Mouse (Mus musculus): Measurements from ENCODE around the gene Pde6g.
A peak's percentile ranks its signal among the peaks of the same experiment; 100 is the strongest.

Pde6g gene

DNA sequence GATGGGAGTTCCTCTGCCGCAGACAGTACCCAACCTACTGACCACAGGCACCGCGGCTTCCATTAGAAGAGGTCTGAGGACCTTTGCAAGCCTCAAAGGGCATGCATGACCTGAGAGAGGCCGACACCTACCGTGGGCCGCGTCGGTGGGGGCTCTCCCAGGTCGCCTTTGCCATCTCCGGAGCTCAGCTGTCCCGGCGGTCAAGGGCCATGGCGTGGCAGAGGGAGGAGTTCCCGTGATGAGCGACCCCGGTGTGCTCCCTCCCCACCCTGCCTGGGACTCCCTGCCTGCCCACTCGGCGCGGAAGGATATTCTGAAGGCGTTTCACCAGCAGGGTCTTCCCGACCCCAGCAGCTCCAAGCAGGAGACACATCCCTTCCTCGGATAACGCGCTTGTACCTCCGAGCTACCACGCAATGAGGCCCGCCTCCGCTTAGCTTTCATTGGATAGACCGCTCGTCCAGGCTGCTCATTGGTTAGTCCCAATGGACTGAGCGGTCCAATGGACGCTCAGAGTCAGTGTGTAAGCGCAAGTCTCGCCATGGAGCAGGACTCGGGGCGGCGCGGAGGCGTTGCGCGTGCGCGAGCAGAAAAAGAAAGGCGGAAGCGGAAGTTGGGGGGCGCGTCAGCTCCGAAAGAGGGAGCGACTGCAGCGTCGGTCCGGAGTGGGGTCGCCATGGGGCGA is 13.9 kb upstream of the Pde6g start, which contains the start of gene Arl16:
Gene Arl16 (minus strand): TSS at position 557 of the 685 bp plus-strand sequence.
- peak; percentile 100 for DNase-seq (ENCODE audit: low spot score)

DNA sequence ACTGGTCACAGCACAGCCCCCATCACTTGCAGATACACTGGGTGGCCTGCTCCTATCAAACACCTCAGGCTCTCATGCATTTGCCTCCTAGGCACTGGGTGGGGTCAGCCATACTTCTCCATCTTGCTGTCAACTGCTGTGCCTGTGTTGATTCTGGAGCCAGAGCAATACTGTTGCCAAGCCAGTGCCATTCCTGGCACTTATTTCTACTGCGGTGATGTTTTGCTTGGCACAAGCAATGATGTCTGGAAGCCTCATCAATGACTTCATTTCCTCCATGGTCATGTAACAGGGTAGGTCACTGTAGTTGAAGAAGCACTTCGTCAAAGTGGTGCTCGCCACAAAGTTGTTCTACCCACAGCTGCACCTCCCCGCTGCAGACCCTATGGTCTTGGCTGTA is 12.2 kb upstream of the Pde6g start:
- peak; percentile 85 for DNase-seq (ENCODE audit: low spot score)

DNA sequence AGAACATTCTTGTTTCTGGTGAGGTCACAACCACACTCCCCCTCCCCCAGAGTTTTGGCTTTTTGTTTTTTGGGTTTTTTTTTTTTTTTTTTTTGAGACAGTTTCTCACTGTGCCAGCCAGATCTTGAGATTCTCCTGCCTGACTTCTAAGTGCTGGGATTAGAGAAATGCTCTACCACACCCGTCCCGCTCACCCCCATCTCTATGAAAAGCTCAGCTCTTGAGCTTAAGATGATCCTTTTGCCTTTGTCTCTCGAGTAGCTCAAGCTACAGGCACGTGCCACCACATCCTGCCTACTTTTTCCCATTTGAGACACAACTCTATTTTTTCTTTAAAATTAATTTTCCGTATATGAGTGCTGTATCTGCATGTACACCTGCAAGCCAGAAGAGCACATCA is 11.1 kb upstream of the Pde6g start:
- no peak for DNase-seq (ENCODE audit: low spot score)

DNA sequence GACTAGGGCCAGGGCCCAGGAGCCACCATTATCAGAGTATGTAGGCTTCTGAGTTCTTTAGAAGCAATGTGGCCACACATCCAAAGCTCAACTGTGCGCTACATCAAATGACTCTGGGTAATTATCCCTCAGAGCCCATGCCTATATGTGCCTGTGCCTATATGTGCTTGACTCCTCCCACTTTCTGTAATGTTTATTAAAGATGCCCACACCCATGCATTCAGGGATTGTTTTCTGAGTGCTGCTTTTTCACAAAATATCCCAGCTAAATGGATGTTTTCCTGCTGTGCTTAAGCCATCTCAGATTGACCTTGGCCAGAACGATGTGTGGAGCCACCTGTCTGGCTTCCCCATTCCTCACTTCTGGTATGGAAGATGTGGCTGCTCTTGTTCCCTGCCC is 10.2 kb upstream of the Pde6g start:
- no peak for DNase-seq (ENCODE audit: low spot score)

DNA sequence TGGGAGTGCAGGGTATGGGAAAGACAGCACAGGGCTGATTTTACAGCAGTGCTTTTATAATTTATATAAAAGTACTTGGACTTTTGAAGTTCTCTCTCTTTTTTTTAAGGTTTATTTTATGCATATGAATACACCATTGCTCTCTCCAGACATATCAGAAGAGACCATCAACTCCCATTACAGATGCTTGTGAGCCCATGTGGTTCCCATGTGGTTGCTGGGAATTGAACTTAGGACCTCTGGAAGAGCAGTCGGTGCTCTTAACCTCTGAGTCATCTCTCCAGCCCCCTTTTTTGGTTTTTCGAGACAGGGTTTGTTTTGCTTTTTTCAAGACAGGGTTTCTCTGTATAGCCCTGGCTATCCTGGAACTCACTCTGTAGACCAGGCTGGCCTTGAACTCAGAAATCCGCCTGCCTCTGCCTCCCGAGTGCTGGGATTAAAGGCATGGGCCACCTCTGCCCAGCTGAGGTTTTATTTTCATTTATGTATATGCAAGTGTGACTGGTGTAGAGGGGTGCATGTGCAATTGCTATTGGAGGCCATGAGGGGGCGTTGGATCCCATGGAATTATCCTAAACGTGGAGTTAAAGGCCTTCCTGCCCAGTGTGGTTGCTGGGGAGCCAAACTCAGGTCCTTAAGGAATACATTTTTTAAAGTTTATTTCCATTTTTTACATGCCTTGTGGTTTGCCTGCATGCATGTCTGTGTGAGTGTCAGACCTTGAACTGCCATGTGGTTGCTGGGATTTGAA is 5.7 kb upstream of the Pde6g start:
- DNase-seq (ENCODE audit: low spot score) = peak; percentile 60

DNA sequence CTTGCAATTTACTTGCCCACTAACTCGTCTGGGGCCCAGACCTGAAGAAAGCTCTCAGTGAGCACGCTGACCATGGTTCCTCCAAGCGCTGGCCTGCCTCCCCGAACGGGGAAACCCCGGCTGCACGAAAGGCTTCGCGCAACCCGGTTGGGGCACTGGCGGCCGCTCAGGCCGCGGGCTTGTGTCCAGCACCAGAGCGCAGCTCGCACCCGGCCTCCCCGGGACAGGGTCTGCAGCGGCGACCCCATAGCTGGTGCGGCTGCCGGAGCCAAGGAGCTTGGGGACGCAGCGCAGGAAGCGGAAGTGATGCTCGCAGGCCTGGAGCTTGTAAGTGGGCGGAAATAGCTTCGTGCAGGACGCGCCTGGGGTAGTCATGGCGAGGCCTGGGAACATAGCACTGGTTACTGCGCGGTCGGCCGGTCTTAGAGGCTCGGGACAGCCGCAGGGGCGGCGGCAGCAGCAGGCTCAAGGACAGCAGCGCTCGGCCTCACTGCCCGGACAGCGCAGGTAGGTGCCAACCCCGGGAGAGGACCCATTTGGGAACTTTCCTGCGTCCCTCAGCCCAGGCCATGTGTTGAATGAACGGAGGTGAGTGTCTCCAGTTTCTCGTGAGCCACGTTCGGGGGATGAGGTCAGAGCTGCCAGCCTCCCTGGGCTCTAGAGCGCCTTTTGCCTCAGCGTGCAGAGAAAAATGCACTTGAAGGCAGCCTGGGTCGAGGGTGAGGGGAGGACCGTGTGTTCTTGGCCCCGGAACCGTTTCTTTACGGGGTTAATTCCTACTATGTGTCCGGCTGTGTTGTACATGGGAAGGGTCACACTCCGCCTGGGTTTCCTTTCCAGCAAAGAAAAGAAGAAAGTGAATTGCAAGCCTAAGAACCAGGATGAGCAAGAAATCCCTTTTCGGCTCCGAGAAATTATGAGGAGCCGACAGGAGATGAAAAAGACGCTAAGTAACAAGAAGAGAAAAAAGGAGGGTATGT is 4.8 kb upstream of the Pde6g start, which contains the start of the genes Oxld1 and Ccdc137:
Gene Oxld1 (minus strand): TSS at position 297 of the 980 bp plus-strand sequence.
Gene Ccdc137 (plus strand): TSS at position 344 of the 980 bp plus-strand sequence.
- peak; percentile 90 for DNase-seq (ENCODE audit: low spot score)

DNA sequence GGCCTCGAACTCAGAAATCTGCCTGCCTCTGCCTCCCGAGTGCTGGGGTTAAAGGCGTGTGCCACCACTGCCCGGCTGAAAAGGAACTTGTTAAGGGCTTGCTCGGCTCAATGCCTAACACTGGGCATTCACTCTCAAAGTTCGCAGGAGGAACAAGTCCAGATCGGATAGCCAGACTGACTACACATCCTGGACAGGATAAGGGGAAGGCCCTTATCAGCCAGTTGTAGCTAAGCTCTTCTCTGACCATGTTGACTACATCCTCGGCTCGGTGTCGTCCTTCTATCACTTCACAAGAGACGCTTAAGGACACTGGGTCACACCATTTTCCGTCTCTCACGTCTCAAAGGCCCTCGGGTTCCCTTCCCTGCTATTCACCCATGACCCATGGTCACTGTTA is 4.1 kb upstream of the Pde6g start:
- no peak for DNase-seq (ENCODE audit: low spot score)

DNA sequence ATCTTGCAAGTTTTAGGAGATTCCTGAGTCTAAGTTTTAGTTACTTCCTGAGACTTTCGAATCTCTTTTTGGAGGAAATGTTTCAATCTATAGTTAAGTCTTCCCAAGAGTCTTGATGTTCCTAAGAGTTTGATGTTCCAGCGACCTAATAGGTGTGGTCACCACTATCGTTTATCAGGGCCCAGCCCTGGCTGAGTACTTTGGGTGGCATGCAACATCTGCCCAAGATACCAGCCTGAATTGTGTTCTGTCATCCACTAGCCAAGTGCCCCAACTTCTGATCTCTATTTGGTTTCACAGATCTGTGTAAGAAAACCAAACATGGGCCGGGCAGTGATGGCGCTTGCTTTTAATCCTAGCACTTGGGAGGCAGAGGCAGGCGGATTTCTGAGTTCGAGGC is 2.1 kb upstream of the Pde6g start:
- no peak for DNase-seq (ENCODE audit: low spot score)

DNA sequence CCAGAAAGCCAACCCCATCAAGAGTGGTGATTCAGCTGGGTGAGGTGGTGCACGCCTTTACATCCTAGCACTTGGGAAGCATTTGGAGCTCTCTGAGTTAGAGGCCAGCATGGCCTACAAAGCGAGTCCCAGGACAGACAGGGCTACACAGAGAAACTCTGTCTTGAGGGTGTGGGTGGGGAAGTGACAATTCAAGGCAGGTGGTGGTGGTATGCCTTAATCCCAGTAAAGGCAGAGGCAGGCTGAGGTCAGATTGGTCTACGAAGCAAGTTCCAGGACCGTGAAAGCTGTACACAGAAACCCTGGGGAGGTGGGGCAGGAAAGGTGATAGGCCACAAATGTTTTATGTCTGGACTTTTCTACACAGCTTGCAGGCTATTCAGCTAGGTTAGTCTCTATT is 1.7 kb upstream of the Pde6g start:
- DNase-seq (ENCODE audit: low spot score) = no peak

DNA sequence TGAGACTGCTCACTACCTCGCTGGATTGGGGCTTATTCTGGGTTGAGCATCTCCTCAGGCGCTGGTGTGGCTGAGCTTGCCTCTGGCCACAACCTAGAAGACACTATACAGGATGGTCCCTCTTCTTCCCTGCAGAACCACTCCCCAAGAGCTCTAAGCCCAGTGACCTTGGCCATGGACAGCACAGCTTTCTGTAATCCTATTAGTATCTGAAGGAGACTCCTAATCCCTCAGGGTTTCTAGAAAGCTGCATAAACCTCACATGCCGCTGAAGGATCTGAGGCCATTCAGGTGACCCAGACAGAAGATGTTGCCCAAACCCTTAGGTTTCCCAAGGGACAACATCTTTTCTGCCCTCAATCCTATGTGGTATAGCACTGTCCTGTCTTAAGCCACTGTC is 1.1 kb downstream of the Pde6g start:
- no peak for DNase-seq (ENCODE audit: low spot score)

DNA sequence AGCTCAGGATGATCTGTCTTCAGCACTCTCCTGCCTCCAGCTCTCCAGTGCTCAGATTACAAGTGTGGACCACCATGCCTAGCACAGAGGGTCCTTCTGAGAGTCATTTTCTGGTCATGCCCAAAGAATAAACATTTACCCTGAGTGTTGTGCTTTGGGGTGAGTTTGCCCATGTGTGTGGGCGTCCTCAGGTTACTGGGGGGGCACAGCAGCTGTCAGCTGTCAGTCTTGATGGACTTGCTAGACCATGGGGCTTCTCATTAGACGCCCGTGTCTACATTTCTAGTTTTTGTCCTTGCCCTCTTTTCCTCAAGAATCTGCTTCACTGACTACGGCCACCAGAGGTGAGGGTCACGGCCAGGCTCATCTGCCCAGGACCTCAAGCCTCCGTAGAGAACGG is 6.1 kb downstream of the Pde6g start:
- no peak for DNase-seq (ENCODE audit: low spot score)

DNA sequence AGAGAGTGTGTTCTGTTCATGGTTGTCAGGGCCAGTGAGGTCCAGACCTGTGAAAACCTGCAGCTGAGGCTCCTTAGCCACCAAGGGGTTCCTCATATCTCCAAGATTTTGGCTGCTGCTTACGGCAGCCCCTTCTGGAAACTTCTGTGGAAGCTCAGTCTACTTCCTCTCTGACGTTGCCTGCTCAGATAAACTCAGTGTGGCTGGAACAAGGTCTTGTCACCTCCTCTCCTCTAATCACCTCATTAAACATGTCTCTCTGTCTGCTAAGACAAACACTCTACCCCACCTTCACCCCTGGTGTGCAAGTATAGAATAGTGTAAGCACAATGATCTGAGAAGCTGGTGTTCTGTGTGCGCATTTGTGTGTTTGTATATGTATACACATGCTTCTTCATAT is 7.8 kb downstream of the Pde6g start:
- DNase-seq (ENCODE audit: low spot score) = no peak

DNA sequence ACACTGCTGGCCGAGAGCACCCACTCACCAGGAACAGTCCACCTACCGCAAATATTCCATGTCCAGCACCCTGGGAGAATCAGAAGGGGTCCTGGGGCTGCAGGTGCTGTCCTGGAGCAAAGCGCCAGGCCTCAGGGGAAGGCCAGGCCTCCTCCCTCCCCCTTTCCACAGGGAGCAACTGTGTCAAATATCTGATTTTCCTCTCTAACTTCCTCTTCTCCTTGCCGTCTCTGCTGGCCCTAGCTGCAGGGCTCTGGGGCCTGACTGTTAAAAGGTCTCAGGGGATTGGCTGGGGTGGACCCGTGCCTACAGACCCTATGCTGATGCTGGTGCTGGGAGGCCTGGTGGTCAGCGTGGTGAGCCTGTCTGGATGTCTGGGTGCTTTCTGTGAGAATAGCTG is 9.2 kb downstream of the Pde6g start:
- no peak for DNase-seq (ENCODE audit: low spot score)

DNA sequence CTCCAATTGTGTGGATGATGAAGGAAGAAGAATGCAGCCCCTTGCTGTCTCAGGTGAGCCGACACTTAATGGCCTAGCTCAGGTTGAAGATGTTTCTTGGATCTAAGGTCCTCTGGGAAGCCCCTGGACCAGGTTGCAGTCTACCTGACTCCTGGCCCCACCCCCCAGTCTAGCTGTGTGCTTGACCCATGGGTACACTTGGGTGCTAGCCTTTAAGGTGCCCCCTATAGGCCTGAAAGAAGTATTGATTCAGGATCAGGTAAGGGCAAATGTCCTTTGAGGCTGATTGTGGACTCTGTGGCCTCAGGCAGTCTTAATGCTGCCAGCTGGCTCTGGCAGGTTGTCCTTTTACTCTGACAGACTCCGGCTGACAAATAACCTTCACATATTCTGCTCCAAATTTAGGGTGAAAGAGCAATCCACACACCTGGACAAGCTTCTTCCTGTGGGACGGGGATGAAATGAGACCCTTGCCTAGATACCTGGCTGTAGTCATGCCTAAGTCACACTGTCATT is 10.5 kb downstream of the Pde6g start:
- no peak for DNase-seq (ENCODE audit: low spot score)

DNA sequence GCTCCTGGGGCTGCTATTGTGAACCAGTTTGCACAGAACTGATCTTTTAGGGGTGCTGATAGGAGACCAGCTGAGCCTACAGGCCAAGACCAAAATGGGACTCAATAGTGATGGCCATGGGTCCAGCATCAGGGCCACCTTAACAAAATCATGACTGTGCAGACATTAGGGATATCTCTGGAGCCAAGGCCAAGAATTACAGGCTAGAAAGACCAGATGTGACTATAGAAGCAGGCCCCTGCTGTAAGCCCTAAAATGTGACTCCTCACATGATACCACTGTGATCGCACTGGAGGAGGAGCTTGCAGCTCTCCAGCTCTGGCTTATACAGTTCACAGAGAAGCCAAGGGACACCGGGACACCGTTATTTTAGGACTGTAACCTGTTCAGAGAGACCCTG is 11.0 kb downstream of the Pde6g start, which contains the start of gene Tspan10:
Gene Tspan10 (plus strand): TSS at position 301 of the 400 bp plus-strand sequence.
- no peak for DNase-seq (ENCODE audit: low spot score)

DNA sequence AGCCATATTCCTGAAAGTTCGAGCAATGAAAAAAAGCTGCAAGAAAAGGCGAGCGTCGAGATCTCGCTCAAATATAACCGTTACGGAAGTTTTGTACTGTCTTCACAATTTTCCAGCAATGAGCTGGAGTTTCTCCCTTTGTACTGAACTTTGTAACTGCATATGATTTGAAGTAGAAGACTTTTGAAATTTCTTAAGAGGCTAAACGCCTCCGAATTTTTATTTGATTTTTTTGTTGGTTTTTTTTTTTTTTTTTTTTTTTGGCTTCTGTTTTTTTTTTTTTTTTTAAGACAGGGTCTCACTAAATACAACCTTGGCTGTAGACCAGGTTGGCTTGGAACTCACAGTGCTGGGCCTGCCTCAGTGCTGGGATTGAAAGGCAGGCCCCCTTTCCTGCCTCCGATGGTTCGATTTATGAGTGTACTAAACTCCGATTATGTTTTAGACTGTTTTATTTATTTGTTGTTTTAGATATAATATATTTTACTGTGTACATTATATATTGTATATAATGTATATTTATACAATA is 15.4 kb downstream of the Pde6g start:
- no peak for DNase-seq (ENCODE audit: low spot score)

DNA sequence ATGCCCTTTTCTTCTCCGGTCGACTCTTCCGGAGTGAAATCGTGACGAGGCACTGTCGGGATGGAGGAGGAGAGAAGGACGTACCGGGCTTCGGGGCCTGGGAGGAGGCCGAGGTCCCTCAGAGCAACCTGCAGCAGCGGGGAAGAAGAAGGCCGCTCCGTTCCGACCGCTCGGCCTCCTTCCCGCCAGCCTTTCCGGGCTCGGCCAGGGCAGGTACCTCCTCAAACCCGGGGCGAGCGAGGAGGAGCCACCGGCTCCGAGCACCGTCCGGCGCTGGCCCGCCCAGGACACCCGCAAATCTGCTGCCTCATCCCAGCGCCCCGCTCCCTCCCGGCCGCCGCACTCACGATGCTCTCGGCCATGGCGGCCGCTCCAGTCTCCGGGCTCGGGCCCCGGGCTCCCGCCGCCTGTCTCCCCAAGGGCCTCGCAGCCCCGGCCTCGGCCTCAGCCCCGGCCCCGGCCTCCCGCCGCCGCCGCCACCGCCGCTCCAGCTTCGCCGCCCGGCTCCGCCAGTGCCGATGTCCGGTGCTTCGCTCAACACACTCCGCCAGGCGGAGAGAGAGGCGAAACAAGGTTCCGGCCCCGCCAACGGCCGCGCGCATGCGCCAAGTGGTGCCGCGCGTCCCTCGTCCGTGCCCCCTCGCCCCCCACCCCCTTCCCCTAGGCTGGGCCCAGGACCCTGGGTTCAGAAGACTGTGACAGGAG is 16.0 kb downstream of the Pde6g start, which contains the start of gene Nploc4:
Gene Nploc4 (minus strand): TSS at position 557 of the 705 bp plus-strand sequence.
- peak; percentile 96 for DNase-seq (ENCODE audit: low spot score)

DNA sequence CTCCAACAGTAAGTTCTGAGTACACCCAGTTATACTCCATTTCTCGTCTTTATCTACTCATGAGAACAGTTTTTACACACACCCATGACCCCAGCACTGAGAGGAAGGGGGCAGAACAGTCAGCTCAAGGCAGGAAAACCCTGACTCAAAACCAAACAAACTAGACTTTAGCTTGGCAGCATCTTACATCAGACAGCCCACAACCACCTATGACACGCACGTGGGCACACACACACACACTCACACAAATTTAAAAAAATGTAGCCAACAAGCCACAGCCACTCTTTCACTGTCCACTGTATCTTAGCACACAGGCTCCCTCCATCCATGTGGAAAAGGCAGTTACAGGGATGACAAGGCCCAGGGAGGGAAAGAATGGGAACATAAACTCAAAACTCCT is 26.6 kb downstream of the Pde6g start:
- no peak for DNase-seq (ENCODE audit: low spot score)

DNA sequence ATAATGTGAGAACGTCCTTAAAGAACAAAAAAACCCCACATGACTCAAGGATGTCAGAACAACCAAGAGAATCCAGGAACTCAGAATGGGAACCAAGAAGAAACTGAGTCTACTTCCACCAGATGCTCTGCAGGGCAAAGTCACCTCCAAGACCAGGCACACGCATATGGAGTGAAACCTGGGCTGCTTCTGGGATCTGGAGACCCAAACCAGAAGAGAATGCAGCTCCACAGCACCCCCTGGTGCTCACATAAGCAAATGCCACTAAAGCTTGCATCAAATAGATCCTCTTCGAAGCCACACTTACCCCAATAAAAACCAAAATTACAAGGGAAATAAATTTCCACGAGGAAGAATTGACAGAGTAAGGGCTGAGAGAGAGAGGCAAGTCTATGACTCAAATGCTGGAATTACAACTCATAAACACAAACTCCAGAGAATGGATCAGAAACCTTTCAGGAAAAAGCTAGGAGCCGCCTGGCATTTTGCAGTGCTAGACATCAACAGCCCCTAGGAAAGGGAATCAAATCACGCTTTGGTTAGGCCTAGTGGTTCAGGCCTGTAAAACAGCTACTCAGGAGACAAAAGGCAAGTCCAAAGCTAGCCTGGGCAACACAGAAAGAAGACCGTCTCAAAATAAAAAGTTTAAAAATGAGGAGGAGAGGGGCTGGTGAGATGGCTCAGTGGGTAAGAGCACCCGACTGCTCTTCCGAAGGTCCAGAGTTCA is 29.6 kb downstream of the Pde6g start:
- DNase-seq (ENCODE audit: low spot score) = peak; percentile 88
